Mouse (Mus musculus) lung, adult 2 months (tissue): ENCODE measurements around the gene Gabrg3.

Experiments
- CTCF ChIP-seq: fragments of 200-500 bp; IDR thresholded peaks from 2 replicates; pipeline ENCODE4 v1.5.1; 2011; ENCODE audit warnings: mild to moderate bottlenecking, low read length, control low read depth; ENCODE audit not compliant: insufficient read depth
- POLR2A ChIP-seq: fragments of 200-500 bp; IDR thresholded peaks from 2 replicates; pipeline ENCODE4 v1.6.1; 2011; ENCODE audit warnings: low read depth, mild to moderate bottlenecking, control low read depth, low read length, borderline replicate concordance; ENCODE audit errors: extremely low read depth

DNA sequence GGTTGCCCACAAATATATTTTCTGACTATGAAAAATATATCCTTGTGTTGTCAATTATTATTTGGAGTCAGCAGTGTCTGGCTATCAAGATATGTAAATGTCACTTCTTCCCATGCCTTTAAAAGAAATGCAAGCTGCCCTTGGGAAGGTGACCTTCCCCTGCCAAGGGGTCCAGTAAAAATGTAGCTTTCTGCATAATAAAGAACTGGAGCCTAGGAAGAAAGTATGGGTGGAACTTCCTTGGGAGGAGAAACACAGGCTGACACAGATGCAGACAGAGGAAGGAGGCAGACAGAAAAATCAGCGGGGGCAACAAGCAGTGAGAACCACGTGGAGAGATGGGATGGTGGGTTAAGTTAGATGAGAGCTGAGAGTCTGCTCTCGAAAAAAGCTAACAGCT, 304.9 kb downstream of the Gabrg3 start:
- TF ChIP-seq CTCF (no peak), POLR2A (no peak)
